Mouse (Mus musculus): ENCODE measurements around the gene Samd11.
A peak's percentile ranks its signal among the peaks of the same experiment; 100 is the strongest.

Samd11 gene

DNA sequence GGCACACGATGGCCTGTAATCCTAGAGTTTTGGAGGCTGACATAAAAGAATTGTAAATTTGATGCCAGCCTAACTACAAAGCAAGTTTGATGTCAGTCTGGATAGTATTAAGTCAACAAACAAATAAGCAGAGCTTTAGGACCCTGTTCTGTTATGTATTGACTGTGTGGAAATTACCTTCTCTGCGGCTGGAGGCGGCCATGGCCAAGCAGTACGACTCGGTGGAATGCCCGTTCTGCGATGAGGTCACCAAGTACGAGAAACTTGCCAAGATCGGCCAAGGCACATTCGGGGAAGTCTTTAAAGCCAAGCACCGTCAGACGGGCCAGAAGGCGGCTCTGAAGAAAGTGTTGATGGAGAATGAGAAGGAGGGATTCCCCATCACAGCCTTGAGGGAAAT lies 42.3 kb downstream of the Samd11 start:
- no peak for DNase-seq (ENCODE audit: low read depth, low spot score)

DNA sequence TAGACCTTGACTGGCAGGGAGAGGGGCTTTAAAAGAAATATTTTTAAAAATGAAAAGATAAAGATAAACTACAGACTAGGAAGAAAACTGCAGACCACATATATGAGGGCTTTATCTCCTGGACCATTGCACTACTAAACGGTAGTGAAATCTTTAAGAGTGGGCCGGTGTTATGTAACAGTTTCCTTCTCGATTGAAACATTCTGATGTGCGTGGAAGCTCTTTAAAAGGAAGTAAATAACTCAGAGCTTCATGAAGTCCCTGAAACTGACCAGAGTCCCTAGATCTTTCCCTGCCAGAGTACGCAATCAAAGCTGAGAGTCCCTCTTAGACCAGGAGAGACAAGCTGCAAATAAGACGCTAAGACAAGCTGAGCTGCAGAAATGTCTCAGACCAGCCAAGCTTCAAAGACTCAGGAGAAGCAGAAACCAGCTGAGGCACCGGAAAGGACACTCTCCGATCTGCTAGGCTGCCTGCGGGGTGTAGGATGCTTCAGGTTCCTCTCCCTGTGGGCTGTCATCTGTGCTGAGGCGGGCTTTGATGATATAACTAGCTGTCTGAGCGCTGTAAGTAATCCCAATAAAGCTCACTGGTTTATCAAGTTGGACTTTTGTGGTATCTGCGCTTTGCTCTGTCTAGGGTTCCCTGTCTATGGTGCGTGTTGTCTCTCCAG lies 45.4 kb downstream of the Samd11 start:
- DNase-seq (ENCODE audit: low read depth, low spot score), result no peak

DNA sequence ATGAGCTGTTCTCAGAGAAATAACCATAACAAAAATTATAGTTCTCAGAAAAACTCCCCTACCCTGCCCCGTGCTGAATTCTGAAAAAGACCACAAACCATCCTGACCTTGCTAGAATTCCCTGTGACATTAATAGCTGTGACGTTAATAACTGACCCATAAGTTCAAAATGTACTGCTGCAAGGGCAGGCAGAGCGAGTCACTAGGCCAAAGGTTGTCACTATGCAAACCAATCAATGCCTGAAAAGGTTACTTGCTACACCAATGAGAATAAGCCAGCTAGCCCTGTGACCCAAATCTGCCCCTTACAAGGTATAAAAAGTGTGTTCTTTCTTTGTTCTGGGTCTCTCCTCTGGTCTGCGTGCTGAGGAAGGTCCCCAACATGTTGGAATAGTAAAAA lies 46.6 kb downstream of the Samd11 start:
- DNase-seq (ENCODE audit: low read depth, low spot score), result no peak

GRCm38 (mm10) chr4:156203413-156204131 lies 51.9 kb downstream of the Samd11 start:
- DNase-seq (ENCODE audit: low read depth, low spot score), result no peak

DNA sequence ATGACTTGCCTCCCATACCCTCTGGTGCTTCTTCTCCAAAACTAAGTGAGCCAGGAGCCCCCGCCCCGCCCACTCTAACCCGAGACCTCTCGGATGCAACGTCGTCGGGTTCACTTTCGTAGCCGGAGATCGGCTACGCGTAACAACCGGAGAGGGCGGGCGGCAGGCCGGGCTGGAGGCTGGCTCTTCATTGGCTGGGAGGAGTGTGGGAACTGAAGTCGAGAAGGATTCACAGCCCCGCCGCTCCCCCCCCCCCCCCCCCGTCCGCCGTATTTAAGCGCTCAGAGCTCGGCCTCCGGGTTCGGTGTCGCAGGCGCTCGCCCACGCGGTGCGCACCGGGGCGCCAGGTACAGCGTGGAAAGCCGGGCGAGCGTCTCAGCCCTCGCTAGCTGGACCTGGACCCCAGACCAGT lies 52.5 kb downstream of the Samd11 start, which contains the start of gene AW011738:
Gene AW011738 (plus strand): TSS at position 304 of the 412 bp plus-strand sequence.
- peak; percentile 57 for DNase-seq (ENCODE audit: low read depth, low spot score)

GRCm38 (mm10) chr4:156202462-156202893 lies 53.0 kb downstream of the Samd11 start:
- DNase-seq (ENCODE audit: low read depth, low spot score), result no peak

DNA sequence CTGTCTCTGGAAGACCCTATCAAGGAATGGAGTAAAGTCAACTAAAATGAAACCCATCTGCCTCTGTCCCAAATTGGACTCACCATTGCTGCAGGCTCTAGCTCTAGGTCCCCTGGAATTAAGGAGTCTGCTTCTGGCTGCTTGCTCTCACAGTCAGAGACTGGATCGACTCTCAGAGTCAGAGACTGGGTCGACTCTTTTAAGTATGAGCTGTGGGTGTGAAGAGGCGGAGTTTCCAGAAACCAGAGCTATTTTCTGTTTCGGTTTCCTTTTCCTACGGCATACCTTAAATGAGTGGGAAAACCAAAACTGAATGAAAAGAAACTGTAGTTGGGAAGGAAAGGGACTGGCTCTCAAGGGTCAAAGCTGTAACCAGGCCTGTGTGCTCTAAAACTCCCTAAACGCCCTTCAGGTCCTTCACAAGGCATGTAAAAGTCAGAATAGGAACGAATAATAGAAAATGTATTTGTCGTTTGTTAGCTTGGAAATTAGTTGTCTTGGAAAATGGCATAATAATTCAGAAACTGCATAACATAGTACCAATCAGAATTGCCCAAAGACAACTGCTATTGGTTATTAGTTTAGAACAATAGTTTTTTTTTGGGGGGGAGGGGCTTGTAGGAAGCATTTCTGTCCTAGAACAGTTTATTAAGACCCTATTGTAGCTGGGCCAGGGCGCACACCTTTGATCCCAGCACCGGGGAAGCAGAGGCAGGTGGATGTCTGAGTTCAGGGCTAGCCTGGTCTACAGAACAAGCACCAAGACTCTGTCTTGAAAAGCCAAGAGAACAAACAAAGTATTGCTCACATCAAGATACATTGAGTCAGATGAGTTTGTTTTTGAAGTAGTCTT lies 54.6 kb downstream of the Samd11 start, which contains the start of gene Isg15:
Gene Isg15 (minus strand): TSS at position 196 of the 853 bp plus-strand sequence.
- no peak for DNase-seq (ENCODE audit: low read depth, low spot score)

- DNase-seq (ENCODE audit: low read depth, low spot score), result peak; percentile 89
Observed at GRCm38 (mm10) chr4:156197829-156198205, 57.6 kb downstream of the Samd11 start.

DNA sequence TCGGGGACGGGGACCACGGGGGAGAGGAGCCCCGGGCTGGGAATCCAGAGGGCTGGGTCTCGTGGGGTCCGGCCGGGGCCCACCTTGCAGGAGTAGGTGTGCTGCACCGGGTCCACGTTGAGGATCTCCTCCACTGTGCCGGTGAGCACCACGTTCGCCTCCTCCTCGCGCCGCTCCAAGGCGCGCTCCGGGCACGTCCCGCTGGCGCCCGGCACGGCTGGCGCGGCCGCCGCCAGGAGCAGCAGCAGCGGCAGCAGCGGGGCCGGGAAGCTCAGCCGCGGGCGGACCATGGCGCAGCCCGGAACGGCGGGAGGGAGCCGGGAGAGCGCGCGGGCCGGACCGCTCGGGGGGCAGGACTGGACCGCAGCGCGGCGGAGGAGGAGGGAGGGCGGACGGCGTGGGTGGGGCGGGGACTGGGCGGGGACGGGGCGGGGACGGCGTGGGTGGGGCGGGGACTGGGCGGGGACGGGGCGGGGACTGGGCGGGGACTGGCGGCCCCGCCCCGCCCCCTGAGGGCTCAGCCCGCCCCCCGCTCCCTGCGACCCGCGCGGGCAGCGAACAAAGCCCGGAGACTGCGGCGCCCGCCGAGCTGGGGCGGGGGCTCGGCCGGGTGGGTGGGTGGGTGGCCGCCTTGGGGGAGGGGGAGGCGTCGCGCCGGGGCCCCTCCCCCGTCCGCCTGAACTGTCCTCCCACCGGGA lies 58.2 kb downstream of the Samd11 start, which contains the start of gene Agrn:
Gene Agrn (minus strand): TSS at position 358 of the 698 bp plus-strand sequence.
- DNase-seq (ENCODE audit: low read depth, low spot score), result no peak
